Mouse (Mus musculus): ENCODE results near the gene Arfgef3. TPM values are rescaled to one million over a fixed set of nuclear protein-coding genes. Genes with fewer than 3 reads are reported as not detected.

Arfgef3 gene
- polyA plus RNA-seq, 1 experiment from 2014 or later, result 0.02 TPM

DNA sequence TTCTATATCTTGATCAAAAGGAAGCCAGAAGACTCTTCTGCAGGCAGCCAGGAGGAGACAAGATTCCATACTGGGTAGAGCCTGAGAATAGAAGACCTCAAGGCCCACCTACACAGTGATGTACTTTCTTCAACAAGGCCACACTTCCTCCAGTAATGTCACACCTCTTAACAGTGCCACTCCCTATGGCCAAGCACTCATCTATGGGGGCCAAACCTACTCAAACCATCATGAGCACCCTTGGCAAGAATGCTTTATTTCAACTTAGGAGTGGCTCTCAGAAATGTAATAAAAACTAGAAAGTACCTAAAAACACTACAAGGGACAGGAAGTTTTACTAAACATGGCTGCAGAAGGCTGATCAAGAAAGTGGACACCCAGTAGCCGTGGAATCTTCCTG is 15.2 kb downstream of the Arfgef3 start:
- Histone ChIP-seq H3K9me3 (replicated peaks) (no peaks in the 10 kb centered on the region), H3K4me2 (no peak overlapping the region), H3K27me3 (no peaks in the 10 kb centered on the region), H3K36me3 (no peaks in the 10 kb centered on the region), H3K4me1 (replicated peaks) (no peaks in the 10 kb centered on the region), H3K27ac (no peak overlapping the region), H3K9ac (no peak overlapping the region), H3K4me3 (replicated peaks) (no peak overlapping the region)
- no peak for ATAC-seq (ENCODE audit: low read depth)
- 54% methylated on average over 1 of the region's 1 CpGs for WGBS (ENCODE audit: insufficient replicate concordance)
- no peak for DNase-seq

DNA sequence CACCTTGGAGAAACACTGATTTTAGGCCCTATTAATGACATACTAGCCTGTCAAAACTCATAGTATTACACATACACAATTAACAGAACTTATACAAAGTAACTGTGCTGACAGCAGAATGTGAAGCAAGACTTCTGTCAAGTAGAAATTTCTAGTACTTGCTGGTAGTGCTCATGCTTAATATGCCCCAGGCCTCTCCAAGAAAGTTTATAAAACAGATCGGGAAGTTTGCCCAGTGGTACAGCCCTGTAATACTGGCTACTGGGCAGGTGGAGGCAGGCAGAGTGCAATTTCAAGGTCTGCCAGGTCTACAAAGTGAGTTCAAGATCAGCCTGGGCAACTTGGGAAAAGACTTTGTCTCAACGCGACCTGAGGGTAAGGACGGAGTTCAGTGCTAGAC is 32.3 kb downstream of the Arfgef3 start:
- Histone ChIP-seq H3K36me3 (no peaks in the 10 kb centered on the region), H3K4me2 (no peak overlapping the region), H3K9me3 (replicated peaks) (no peaks in the 10 kb centered on the region), H3K4me1 (replicated peaks) (no peaks in the 10 kb centered on the region), H3K4me3 (replicated peaks) (no peak overlapping the region), H3K27ac (no peak overlapping the region), H3K9ac (no peak overlapping the region), H3K27me3 (no peaks in the 10 kb centered on the region)
- DNase-seq (no peak), ATAC-seq (ENCODE audit: low read depth) (no peak)
- 80% methylated on average over 4 of the region's 4 CpGs for WGBS (ENCODE audit: insufficient replicate concordance)

DNA sequence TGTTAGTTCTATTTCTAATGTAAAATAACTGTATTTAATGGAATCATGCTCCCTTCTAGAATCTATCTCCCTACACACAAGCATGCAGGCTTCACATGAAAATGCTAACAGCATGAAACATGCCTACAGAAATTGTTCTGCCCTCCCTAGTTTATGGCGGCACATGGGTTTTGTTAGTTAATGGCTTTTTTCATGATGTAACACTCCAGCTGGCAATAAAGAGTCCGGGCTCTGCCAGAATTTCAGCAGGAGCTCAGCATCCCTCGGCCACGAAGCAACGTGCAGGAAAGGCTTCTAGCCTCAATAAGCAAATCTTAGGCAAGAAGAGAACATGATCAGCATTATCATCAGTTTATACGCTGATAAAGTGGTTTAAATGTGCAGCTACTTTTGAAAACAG is 32.8 kb downstream of the Arfgef3 start:
- no peaks in the 10 kb centered on the region for H3K4me1 ChIP-seq (replicated peaks)
- H3K4me2 ChIP-seq, result no peak overlapping the region
- 69% methylated on average over 6 of the region's 6 CpGs for WGBS (ENCODE audit: insufficient replicate concordance)
- H3K27ac ChIP-seq, result no peak overlapping the region
- H3K27me3 ChIP-seq, result no peaks in the 10 kb centered on the region
- H3K9me3 ChIP-seq (replicated peaks), result no peaks in the 10 kb centered on the region
- ATAC-seq (ENCODE audit: low read depth) (no peak), DNase-seq (no peak)
- no peaks in the 10 kb centered on the region for H3K36me3 ChIP-seq
- H3K9ac ChIP-seq, result no peak overlapping the region
- no peak overlapping the region for H3K4me3 ChIP-seq (replicated peaks)

DNA sequence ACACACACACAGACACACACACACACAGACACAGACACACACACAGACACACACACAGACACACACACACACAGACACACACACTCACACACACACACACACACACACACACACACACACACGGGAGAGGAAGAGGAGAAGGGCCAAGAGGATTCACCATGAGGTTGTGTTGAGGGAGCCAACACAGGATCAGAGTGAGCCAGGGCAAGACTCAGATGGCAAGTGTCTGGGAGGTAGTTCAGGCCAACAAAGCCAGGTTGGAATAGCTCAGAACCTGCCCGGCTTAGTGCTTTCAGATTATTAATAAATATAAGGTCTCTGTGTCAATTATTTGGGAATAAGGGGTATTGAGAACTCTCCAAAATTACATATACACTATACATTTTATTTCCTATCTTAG is 33.9 kb downstream of the Arfgef3 start:
- H3K9ac ChIP-seq, result no peak overlapping the region
- H3K27ac ChIP-seq, result no peak overlapping the region
- H3K36me3 ChIP-seq, result no peaks in the 10 kb centered on the region
- 56% methylated on average over 2 of the region's 2 CpGs for WGBS (ENCODE audit: insufficient replicate concordance)
- no peak for DNase-seq
- no peak overlapping the region for H3K4me3 ChIP-seq (replicated peaks)
- no peaks in the 10 kb centered on the region for H3K4me1 ChIP-seq (replicated peaks)
- H3K4me2 ChIP-seq, result no peak overlapping the region
- ATAC-seq (ENCODE audit: low read depth), result no peak
- H3K27me3 ChIP-seq, result no peaks in the 10 kb centered on the region
- H3K9me3 ChIP-seq (replicated peaks), result no peaks in the 10 kb centered on the region

DNA sequence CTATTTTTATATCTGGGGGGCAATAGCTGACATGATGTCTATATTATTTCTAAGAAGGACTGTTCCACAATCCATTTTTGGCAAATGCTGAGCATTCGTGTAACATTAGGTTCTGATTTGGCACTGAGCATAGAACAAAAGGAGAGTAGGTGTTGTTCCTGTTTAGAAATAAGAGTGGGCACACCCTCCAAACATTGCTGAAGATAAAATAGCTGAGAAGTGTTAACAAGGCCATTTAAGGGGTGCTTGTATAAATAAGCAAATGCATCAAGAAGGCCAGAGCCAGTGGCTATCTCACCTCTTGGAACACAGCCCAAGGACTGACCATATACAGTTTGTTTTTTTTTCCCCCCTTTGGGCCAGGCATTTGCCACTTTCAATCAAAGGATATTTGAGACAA is 35.1 kb downstream of the Arfgef3 start:
- H3K27ac ChIP-seq, result no peak overlapping the region
- WGBS (ENCODE audit: insufficient replicate concordance), result 53% methylated on average over 1 of the region's 1 CpGs
- no peak overlapping the region for H3K9ac ChIP-seq
- H3K4me1 ChIP-seq (replicated peaks), result no peaks in the 10 kb centered on the region
- no peak overlapping the region for H3K4me2 ChIP-seq
- no peaks in the 10 kb centered on the region for H3K27me3 ChIP-seq
- ATAC-seq (ENCODE audit: low read depth), result no peak
- no peaks in the 10 kb centered on the region for H3K9me3 ChIP-seq (replicated peaks)
- no peak for DNase-seq
- no peak overlapping the region for H3K4me3 ChIP-seq (replicated peaks)
- H3K36me3 ChIP-seq, result no peaks in the 10 kb centered on the region

DNA sequence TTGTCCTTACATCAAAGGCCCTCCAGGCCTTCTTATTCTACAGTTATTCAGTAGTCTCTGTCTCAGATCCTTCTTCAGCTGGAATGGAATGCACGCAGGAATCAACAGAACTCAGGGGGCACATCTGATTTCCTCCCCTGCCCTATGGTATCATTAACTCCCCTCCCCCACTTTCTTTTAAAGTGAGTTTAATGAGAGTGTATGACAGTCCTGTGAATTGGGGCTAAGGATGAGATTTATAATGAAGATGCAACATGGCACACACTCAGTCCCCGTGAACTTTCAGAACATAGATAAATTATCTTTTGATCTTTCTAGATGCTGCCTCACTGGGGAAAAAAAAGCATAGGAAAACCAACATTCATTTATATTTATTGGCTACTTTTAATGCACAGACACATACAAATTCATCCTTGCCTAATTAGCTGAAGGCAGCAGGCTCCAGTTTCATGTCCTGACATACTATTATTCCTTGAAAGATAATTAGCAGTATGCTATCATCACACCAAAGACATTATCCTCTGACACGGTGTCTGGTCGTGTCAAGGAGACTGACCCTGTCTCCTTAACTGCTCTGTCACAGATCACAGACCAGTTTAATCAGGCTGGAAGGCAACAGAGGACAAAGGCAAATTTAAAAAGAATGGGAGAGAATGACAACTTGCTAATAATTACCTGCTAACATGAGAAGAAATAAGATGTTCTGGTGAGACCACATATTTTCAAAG is 39.2 kb downstream of the Arfgef3 start:
- H3K27ac ChIP-seq, result no peak overlapping the region
- WGBS (ENCODE audit: insufficient replicate concordance), result 60% methylated on average over 4 of the region's 4 CpGs

DNA sequence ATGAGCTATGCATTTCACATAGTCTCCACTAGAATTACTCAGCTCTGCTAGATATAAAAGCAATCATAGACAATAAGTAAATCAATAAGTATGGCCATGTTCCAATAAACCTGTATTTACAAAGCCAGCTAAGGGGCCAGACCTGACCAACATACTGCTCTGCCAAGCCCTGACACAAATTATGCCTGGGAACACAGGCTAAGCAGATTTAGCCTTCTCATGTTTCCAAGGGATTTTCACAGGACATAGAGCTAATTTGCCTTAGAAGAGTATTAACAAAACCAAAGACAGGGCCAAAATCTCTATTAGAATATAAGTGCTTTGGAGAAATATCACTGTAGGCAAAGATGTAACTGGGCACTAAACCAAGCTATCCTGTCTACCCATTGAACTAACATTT is 42.2 kb downstream of the Arfgef3 start:
- no peak overlapping the region for H3K9ac ChIP-seq
- no peak overlapping the region for H3K4me3 ChIP-seq (replicated peaks)
- H3K27me3 ChIP-seq, result no peaks in the 10 kb centered on the region
- no peak overlapping the region for H3K4me2 ChIP-seq
- no peaks in the 10 kb centered on the region for H3K9me3 ChIP-seq (replicated peaks)
- ATAC-seq (ENCODE audit: low read depth), result no peak
- DNase-seq, result no peak
- H3K27ac ChIP-seq, result no peak overlapping the region
- H3K36me3 ChIP-seq, result no peaks in the 10 kb centered on the region
- H3K4me1 ChIP-seq (replicated peaks), result no peaks in the 10 kb centered on the region

More for the DNA sequence above, 39.2 kb downstream of the Arfgef3 start:
- Histone ChIP-seq H3K9me3 (replicated peaks) (no peaks in the 10 kb centered on the region), H3K4me3 (replicated peaks) (no peak overlapping the region), H3K9ac (no peak overlapping the region), H3K36me3 (no peaks in the 10 kb centered on the region), H3K4me2 (no peak overlapping the region), H3K4me1 (replicated peaks) (no peaks in the 10 kb centered on the region), H3K27me3 (no peaks in the 10 kb centered on the region)
- ATAC-seq (ENCODE audit: low read depth) (no peak), DNase-seq (no peak)

DNA sequence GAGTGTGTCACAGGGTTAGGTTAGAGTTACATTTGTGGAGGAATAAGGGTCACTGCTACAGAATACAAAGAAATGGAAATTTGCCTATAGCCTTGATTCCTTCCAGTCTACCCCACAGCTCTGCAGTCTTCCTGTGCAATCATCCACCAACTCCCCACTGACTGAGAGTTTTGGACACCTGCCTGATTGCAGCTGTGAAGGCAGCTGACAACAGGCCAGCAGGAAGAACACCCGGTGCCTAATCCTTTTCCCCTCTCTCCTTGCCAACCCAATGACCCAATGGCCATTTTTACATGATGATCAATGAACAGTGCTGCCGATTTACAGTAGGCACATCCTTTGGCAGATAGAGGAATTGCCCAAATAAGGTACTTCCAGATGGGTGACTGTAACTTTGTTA is 43.6 kb downstream of the Arfgef3 start:
- H3K9me3 ChIP-seq (replicated peaks), result no peaks in the 10 kb centered on the region
- H3K4me2 ChIP-seq, result no peak overlapping the region
- no peaks in the 10 kb centered on the region for H3K27me3 ChIP-seq
- no peak overlapping the region for H3K27ac ChIP-seq
- 56% methylated on average over 2 of the region's 2 CpGs for WGBS (ENCODE audit: insufficient replicate concordance)
- ATAC-seq (ENCODE audit: low read depth) (no peak), DNase-seq (no peak)
- no peaks in the 10 kb centered on the region for H3K4me1 ChIP-seq (replicated peaks)
- no peak overlapping the region for H3K4me3 ChIP-seq (replicated peaks)
- H3K9ac ChIP-seq, result no peak overlapping the region
- H3K36me3 ChIP-seq, result no peaks in the 10 kb centered on the region

DNA sequence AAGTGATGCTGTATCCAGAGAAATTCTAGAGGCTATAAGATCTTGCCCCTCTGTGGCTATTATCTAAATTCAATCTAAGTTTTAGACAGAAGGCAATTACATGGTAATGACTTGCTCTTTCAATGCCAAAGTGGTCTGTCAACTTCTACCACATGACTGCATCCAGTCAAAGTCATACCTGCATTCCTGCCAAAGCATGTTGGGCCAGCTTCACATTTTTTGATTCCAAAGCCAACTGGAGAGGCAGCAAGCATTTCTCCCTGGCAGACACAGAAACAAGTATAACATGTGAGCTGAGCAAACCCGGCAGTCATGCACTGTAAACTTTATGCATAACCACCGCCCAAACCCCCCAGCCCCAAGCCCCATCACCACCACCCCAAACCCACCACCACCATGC is 44.6 kb downstream of the Arfgef3 start:
- Histone ChIP-seq H3K27me3 (no peaks in the 10 kb centered on the region), H3K4me3 (replicated peaks) (no peak overlapping the region), H3K9me3 (replicated peaks) (no peaks in the 10 kb centered on the region), H3K9ac (no peak overlapping the region), H3K27ac (no peak overlapping the region), H3K4me1 (replicated peaks) (no peaks in the 10 kb centered on the region), H3K36me3 (no peaks in the 10 kb centered on the region), H3K4me2 (no peak overlapping the region)
- no peak for ATAC-seq (ENCODE audit: low read depth)
- no peak for DNase-seq
- 64% methylated on average over 2 of the region's 2 CpGs for WGBS (ENCODE audit: insufficient replicate concordance)

DNA sequence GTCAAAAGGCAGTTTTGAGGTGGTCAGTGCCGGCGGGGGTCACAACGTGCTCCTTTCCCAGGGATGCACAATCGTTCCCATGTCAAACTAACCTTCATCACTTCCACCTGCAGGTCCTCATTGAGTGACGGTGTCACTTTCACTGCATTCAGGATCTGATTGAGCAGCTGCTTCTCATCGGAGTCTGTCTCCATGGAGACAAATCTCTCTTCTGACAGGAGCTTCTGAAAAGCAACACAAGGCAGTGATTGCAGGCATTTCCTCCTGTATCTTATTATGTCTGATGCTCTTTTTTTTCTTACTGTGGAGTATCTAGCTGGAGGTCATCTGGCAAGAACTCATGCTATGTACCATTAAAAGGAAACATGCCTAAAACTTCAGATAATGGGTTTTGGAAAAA is 47.3 kb downstream of the Arfgef3 start:
- no peaks in the 10 kb centered on the region for H3K27me3 ChIP-seq
- H3K27ac ChIP-seq, result no peak overlapping the region
- no peaks in the 10 kb centered on the region for H3K36me3 ChIP-seq
- H3K4me3 ChIP-seq (replicated peaks), result no peak overlapping the region
- WGBS (ENCODE audit: insufficient replicate concordance), result 66% methylated on average over 6 of the region's 6 CpGs
- no peak for DNase-seq
- no peak for ATAC-seq (ENCODE audit: low read depth)
- H3K9me3 ChIP-seq (replicated peaks), result no peaks in the 10 kb centered on the region
- no peak overlapping the region for H3K4me2 ChIP-seq
- no peak overlapping the region for H3K9ac ChIP-seq
- H3K4me1 ChIP-seq (replicated peaks), result no peaks in the 10 kb centered on the region

DNA sequence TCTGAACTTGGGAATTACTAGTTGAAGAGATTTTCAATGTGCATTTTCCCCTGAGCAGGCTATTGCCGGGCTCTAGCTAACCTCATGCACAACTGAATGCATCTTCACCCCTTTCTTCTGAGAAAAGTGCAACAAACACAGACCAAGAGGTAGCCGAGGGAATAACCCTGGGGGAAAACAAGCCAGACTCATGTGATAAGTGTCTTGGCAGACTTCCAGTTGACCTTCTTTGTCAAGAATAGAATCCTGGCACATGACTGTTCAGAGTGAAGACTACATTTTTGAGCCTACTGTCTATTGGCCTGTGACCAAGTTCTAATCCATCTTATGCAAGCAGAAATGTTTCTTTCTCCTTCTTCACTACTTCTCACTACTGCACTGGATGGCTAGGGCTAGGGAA is 55.5 kb downstream of the Arfgef3 start:
- Histone ChIP-seq H3K27me3 (no peaks in the 10 kb centered on the region), H3K9ac (no peak overlapping the region), H3K4me3 (replicated peaks) (no peak overlapping the region), H3K4me2 (no peak overlapping the region), H3K36me3 (no peaks in the 10 kb centered on the region), H3K4me1 (replicated peaks) (no peaks in the 10 kb centered on the region), H3K9me3 (replicated peaks) (no peaks in the 10 kb centered on the region), H3K27ac (no peak overlapping the region)
- no peak for DNase-seq
- ATAC-seq (ENCODE audit: low read depth), result no peak
- 43% methylated on average over 2 of the region's 2 CpGs for WGBS (ENCODE audit: insufficient replicate concordance)

DNA sequence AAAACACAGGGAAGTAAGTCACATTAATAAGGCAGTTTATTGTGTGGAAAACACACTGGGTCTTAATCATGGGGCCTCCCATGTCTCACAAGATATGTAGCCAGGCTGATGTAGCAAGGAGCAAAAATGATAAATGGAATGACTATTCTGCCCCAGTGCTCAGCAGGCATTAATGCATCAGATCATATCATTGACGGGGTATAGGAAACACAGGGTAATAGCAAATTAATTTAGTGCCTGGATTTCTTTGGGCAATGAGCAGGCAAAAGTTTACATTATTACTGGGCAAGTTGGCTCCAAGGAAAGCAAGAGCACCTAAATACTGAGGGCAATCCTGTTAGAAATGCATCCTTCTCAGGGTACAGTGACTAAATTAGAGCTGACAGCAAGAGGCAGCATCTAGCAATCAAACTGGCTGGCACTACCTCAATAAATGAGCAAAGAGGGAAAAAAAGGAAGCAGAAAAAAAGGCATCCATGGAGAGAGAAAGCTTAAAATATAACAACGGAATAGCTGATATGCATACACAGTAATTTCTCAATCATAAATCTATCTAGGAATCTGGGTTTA is 62.3 kb downstream of the Arfgef3 start:
- Histone ChIP-seq H3K9me3 (replicated peaks) (no peaks in the 10 kb centered on the region), H3K36me3 (no peaks in the 10 kb centered on the region), H3K4me3 (replicated peaks) (no peak overlapping the region), H3K27ac (no peak overlapping the region), H3K27me3 (no peaks in the 10 kb centered on the region), H3K9ac (no peak overlapping the region), H3K4me2 (no peak overlapping the region), H3K4me1 (replicated peaks) (no peaks in the 10 kb centered on the region)
- WGBS (ENCODE audit: insufficient replicate concordance), result 69% methylated on average over 2 of the region's 2 CpGs
- no peak for ATAC-seq (ENCODE audit: low read depth)
- DNase-seq, result no peak

All from liver, embryonic 13.5 days (tissue).